Mouse (Mus musculus): Measurements from ENCODE around the gene Olfr370.

DNA sequence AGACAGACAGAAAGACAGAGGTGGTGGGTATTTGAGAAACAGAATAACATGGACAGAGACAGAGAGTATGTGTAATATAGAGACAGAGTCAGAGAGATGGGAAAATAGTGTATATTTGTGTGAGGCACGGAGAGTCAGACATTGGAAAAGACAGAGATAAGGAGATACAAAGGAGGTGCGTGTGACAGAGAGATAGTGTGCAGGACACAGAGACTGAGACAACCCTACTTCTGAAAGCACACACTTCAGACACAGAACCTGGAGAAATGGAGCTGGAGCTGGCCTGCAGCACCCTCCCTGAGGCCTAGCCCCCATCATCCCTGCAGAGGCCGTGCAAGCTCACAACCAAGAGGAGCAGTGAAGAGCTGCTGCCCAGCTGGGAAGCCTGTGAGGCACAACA lies 27.1 kb downstream of the Olfr370 start:
- TF ChIP-seq CTCF (IDR thresholded peaks at IDR 0.05; ENCODE audit: low read depth) (no peak), EP300 (IDR thresholded peaks at IDR 0.05; ENCODE audit: low read depth) (no peak)

Measured in heart, postnatal 0 days (tissue).